Mouse (Mus musculus): ENCODE data around the gene Vopp1. TPM values are rescaled to one million over a fixed set of nuclear protein-coding genes. Genes with fewer than 3 reads are reported as not detected.

Vopp1 gene
- polyA plus RNA-seq, 1 experiment from 2014 or later, result 59.8 TPM

DNA sequence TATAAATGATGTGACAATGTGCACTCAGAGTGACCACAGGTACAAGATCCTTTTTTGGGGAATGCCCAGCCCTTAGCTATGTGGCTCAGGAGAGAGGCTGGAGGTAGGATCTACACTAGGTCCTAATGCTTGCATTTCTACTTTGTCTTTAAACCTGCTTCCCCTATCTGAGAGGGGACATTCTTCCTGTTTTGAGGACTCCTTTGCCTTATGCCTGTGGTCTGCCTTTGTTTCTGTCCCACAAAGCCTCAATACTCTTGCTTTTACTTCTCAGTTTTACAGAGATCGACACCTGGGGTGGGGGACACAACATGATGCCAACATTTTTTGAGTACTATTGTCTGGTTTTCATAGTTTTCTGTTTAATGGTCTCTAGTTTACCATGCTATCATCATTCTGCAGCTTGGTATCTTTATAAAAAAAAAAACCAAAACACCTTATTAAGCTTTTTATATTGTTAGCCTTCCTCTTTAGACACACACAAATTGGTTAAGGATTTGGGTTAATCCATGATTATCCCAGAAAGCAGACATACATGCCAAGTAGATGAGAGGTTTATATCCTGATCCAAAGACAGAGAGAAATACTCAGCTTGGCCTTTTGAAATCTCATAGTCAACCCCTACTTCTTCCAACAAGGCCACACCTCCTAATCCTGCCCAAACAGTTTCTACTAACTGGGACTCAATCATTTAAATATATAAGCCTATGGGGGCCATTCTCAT lies 54.3 kb downstream of the Vopp1 start:
- WGBS, result 87% methylated on average over 1 of the region's 1 CpGs
- H3K36me3 ChIP-seq (replicated peaks), result peaks cover 59% of the 10 kb centered on the region

DNA sequence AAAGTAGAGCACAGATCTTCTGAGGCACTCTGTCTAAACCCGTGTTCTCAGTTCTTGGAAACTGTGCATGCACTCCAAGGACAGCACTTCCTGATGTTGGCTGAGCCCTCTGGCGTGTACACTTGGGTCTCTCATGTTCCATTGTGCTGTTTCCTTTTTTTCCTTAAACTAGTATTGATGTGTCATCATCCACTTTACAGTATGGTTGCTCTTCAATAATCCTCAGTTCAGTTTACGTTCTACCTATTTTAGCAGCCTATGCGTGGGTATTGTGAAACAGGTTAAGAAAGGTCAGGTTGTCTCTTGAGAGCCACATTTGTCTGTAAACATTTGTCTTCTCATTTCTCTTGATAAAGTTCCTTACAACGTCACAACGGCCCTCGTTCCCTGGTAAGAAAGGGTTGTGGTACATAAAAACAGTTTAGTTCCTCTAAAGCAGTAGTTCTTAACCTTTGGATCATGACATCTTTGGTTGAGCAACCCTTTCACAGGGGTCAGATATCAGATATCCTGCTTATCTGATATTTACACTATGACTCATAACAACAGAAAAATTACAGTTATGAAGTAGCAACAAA lies 55.9 kb downstream of the Vopp1 start:
- Histone ChIP-seq H3K9me3 (no peaks in the 10 kb centered on the region), H3K4me1 (no peaks in the 10 kb centered on the region)
- 95% methylated on average over 7 of the region's 7 CpGs for WGBS

More for the DNA sequence above, 54.3 kb downstream of the Vopp1 start:
- H3K9me3 ChIP-seq, result no peaks in the 10 kb centered on the region
- no peaks in the 10 kb centered on the region for H3K27me3 ChIP-seq (ENCODE audit: poor library complexity, severe bottlenecking)
- no peaks in the 10 kb centered on the region for H3K4me1 ChIP-seq
- no peak overlapping the region for H3K27ac ChIP-seq
- no peak overlapping the region for H3K4me3 ChIP-seq
- no peak for DNase-seq (ENCODE audit: extremely low spot score, low spot score)

DNA sequence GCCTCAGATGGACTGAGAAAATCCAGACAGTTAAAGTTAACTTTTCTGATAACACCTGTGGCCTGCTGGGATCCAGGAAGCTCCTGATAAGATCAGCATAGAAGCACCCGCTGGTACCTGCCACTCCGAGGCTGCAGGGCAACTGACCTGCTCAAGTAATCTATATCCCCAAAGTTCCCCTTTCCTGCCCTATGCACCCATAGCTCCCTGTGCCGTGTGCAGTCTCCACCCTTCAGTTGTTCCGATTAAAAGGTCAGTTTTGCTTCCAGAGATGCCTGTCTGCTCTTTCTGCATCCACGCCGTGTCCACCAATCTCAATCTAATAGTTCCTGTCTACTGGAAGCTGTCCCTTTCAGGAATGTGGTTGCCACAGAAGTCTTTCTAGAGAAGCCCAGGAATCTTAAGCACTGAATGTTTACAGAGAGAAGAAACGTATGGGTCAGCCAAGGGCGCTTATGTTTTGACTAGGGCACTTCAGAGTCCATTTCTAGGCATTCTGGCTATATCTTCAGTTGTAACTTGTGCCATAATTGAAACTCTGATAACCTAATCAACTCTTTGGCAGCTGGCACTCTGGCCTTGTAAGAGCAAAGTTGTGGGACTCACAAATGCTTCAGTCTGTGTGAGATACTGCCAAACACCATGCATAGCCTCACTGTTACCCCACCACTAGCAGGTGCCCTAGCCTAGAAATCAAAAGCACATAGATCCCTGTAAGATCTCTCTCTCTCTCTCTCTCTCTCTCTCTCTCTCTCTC lies 57.7 kb downstream of the Vopp1 start:
- Histone ChIP-seq H3K4me1 (no peaks in the 10 kb centered on the region), H3K27me3 (ENCODE audit: poor library complexity, severe bottlenecking) (no peaks in the 10 kb centered on the region), H3K27ac (no peak overlapping the region), H3K36me3 (replicated peaks) (peaks cover 38% of the 10 kb centered on the region), H3K4me3 (no peak overlapping the region), H3K9me3 (no peaks in the 10 kb centered on the region)
- 88% methylated on average over 8 of the region's 8 CpGs for WGBS
- DNase-seq (ENCODE audit: extremely low spot score, low spot score), result no peak

More for the DNA sequence above, 55.9 kb downstream of the Vopp1 start:
- Histone ChIP-seq H3K27ac (no peak overlapping the region), H3K36me3 (replicated peaks) (peaks cover 50% of the 10 kb centered on the region), H3K27me3 (ENCODE audit: poor library complexity, severe bottlenecking) (no peaks in the 10 kb centered on the region), H3K4me3 (no peak overlapping the region)
- DNase-seq (ENCODE audit: extremely low spot score, low spot score), result no peak

DNA sequence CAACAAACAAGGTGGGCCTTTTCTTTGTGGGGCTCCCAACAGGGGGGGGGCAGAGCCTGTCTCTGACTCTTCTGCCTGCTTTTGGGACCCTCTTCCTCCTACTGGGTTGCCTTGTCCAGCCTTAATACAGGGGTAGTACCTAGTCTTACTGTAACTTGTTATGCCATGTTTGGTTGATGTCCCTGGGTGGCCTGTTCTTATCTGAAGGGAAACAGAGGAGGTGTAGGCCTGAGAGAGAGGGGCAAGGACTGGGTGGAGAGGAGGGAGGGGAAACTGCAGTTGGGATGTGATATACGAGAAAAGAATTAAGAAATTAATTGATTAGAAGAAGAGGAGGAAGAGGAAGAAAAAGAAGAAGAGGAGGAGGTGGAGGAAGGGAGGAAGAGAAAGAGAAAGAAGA lies 58.7 kb downstream of the Vopp1 start:
- H3K27ac ChIP-seq, result no peak overlapping the region
- no peaks in the 10 kb centered on the region for H3K27me3 ChIP-seq (ENCODE audit: poor library complexity, severe bottlenecking)
- no peak for DNase-seq (ENCODE audit: extremely low spot score, low spot score)
- WGBS, result 95% methylated on average over 1 of the region's 1 CpGs
- H3K4me1 ChIP-seq, result no peaks in the 10 kb centered on the region
- H3K4me3 ChIP-seq, result no peak overlapping the region
- H3K9me3 ChIP-seq, result no peaks in the 10 kb centered on the region
- H3K36me3 ChIP-seq (replicated peaks), result peaks cover 39% of the 10 kb centered on the region

DNA sequence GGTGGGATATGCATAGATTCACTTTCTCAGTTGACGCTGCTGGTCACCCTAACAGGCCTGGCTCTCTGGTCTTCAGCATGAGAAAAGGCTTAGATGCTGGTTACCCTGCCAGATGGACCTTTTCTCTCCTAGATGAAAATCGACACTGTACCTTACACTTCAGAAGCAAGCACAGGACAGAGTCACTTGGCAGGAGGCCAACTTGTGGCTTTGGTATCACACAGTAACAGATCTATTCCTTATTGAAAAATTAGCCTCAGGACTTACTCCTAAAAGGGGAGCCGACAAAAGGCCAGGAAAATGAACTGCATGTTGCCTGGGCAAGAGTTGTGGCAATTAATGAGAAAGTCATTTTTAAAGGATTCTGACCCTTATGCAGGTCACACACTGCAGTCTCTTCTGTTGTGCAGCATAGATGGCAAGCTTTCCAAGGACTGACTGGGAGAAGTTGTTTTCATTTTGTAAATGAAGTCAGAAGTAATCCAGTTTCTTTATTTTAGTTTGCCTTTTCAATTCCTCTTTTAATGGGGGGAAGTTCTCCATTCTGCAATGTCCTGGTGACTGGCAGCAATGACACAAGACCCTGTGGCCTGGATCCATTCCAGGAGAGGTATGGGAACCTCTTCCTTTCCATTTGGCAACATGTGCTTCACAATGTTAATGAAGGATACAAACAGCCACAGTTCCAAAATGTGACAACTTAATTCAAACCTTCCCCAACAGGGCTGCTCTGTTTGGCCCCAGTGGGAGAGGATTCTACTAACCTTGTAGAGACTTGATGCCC lies 59.7 kb downstream of the Vopp1 start:
- H3K27me3 ChIP-seq (ENCODE audit: poor library complexity, severe bottlenecking), result no peaks in the 10 kb centered on the region
- WGBS, result 84% methylated on average over 3 of the region's 3 CpGs
- no peak for DNase-seq (ENCODE audit: extremely low spot score, low spot score)
- no peaks in the 10 kb centered on the region for H3K9me3 ChIP-seq
- no peak overlapping the region for H3K4me3 ChIP-seq
- no peak overlapping the region for H3K27ac ChIP-seq
- peaks cover 40% of the 10 kb centered on the region for H3K36me3 ChIP-seq (replicated peaks)
- no peaks in the 10 kb centered on the region for H3K4me1 ChIP-seq

DNA sequence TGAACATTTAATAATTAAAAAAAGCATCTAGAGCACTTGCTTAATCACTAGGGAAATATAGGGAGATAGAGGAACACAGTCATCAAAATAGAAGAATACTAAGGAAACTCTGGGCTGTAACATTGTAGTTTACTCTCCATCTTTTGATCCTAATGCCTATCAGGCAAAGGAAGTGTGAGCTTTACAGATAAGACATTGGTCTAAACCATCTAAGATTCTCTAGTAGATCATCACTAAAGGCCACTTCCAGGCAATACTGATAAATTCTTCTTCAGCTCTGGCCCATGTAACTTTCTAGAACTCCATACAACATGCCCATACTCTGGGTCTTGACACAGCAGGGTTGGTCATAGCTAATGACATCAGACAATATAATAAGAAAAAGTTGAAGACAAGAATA lies 61.9 kb downstream of the Vopp1 start:
- no peak overlapping the region for H3K4me3 ChIP-seq
- no peak overlapping the region for H3K27ac ChIP-seq
- peaks cover 39% of the 10 kb centered on the region for H3K36me3 ChIP-seq (replicated peaks)
- H3K9me3 ChIP-seq, result no peaks in the 10 kb centered on the region
- no peak for DNase-seq (ENCODE audit: extremely low spot score, low spot score)
- no peaks in the 10 kb centered on the region for H3K27me3 ChIP-seq (ENCODE audit: poor library complexity, severe bottlenecking)
- no peaks in the 10 kb centered on the region for H3K4me1 ChIP-seq

DNA sequence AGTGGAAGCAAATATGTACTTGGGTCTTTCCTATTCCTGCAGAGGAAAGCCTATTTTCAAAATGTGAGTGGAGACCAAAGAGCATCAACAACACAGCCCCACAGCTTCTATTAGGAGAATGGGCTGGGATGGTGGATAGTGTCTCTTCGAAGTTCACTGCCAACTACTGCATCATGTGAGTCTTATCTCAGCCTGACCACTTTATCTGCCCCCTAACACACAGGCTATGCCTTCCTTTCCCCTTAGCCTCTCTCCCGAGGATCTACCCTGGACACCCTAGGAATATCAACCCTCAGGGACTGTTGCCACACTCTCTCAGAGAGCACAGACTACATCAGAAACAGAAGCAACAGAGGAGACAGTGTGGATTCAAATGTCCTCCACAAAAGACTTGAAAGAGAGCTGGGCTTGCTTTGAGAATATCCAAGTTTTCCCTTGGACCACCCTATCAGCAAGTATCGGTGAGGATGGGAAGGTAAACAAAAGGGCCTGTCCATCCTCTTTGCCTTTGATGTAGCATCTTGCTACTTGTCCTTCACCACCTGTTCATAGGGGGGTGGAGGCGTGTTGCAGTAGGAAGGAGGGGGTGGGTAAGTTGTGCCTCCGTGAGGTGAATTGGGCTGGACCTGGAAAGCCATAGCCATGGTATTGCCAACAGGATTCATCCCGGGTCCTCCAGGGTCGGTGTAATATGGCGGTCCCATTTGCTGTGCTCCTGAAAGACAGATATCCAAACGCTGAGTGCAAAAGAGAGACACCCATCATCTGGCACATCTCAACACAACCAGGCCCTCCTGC lies 70.8 kb downstream of the Vopp1 start:
- H3K36me3 ChIP-seq (replicated peaks), result peaks cover 48% of the 10 kb centered on the region
- WGBS, result 91% methylated on average over 9 of the region's 9 CpGs
- no peak overlapping the region for H3K4me3 ChIP-seq

DNA sequence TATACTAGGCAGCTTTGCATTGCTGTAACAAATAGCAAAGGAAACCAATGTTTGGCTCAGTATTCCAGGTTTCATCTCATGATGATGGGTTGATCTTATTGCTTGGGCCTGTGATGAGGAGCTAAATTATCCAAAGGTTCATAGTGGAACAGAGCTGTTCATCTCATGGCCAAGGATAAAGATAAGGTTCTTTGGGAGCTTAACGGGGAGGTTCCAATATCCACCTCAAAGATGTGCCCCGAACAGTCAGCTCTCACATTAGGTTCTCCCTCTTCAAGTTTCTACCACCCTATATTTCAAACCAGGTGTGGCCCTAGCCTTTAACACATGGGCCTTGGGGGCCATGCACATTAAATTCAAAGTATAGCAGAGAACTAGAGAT lies 79.2 kb downstream of the Vopp1 start:
- H3K9me3 ChIP-seq, result no peaks in the 10 kb centered on the region
- no peaks in the 10 kb centered on the region for H3K36me3 ChIP-seq (replicated peaks)
- no peak overlapping the region for H3K4me3 ChIP-seq
- no peaks in the 10 kb centered on the region for H3K27me3 ChIP-seq (ENCODE audit: poor library complexity, severe bottlenecking)
- no peak overlapping the region for H3K27ac ChIP-seq
- 87% methylated on average over 2 of the region's 2 CpGs for WGBS
- DNase-seq (ENCODE audit: extremely low spot score, low spot score), result no peak
- H3K4me1 ChIP-seq, result no peaks in the 10 kb centered on the region

More for the DNA sequence above, 70.8 kb downstream of the Vopp1 start:
- no peaks in the 10 kb centered on the region for H3K27me3 ChIP-seq (ENCODE audit: poor library complexity, severe bottlenecking)
- H3K9me3 ChIP-seq, result no peaks in the 10 kb centered on the region
- H3K27ac ChIP-seq, result no peak overlapping the region
- no peaks in the 10 kb centered on the region for H3K4me1 ChIP-seq
- no peak for DNase-seq (ENCODE audit: extremely low spot score, low spot score)

DNA sequence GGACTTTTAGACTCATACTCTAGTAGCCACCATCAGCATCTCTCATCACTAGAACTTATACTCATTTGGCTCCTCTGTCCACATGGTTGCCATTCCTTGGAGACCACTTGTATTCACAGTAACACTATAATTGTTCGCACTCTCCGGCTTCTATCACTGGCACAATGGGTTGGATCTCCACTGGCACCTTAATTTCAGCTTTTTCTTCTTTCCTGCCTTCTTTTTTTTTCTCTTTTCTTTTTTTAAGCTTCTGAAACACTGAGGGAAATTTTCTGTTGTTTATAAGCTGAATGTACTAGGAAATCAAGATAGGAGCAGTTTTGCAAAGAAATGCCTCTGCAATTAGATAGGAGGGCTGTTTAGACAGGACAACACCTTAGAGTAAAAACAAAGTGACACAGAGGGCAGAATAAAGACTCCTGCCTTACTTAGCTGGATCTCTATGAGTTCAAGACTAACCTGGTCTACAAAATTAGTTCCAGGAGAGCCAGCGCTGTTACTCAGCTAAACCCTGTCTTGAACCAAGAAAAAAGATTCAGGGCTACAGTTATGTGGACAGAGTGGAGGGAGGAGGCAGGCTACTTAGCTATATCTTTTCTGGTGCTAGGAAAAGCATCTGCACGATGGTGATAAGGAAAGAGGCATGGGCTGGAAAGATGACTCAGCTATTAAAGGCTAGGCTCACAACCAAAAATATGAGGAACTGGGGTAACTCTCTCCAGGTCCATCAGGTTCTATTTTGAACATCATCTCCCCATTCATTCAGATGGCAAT lies 79.8 kb downstream of the Vopp1 start:
- DNase-seq (ENCODE audit: extremely low spot score, low spot score), result no peak
- H3K4me1 ChIP-seq, result no peaks in the 10 kb centered on the region
- H3K4me3 ChIP-seq, result no peak overlapping the region
- no peaks in the 10 kb centered on the region for H3K9me3 ChIP-seq
- H3K36me3 ChIP-seq (replicated peaks), result no peaks in the 10 kb centered on the region
- 92% methylated on average over 4 of the region's 4 CpGs for WGBS
- no peaks in the 10 kb centered on the region for H3K27me3 ChIP-seq (ENCODE audit: poor library complexity, severe bottlenecking)
- no peak overlapping the region for H3K27ac ChIP-seq

DNA sequence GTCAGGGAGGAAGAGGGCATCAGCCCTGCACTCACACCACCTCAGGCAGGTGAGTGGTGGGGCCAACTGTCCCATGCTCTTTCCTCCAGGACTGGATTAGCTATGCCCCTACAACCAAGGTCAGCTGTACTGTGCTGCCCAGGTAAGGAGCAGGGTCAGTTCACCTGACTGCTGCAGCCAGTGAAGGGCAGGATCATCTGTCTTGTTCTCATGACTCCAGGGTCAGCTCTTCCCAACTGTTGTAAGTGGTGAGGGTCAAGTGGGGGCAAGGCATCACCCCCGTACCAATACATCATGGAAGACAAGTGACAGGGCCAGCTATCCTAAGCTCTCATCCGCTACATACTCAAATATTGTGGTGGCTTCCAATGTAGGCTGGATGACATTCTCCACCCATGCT lies 80.8 kb downstream of the Vopp1 start:
- Histone ChIP-seq H3K36me3 (replicated peaks) (peaks cover 5% of the 10 kb centered on the region; the same call in 1 of the 2 replicates), H3K9me3 (no peaks in the 10 kb centered on the region), H3K4me3 (no peak overlapping the region), H3K4me1 (no peaks in the 10 kb centered on the region), H3K27me3 (ENCODE audit: poor library complexity, severe bottlenecking) (no peaks in the 10 kb centered on the region), H3K27ac (no peak overlapping the region; the same call in 1 of the 2 replicates)
- no peak for DNase-seq (ENCODE audit: extremely low spot score, low spot score)
- 94% methylated on average over 2 of the region's 2 CpGs for WGBS

DNA sequence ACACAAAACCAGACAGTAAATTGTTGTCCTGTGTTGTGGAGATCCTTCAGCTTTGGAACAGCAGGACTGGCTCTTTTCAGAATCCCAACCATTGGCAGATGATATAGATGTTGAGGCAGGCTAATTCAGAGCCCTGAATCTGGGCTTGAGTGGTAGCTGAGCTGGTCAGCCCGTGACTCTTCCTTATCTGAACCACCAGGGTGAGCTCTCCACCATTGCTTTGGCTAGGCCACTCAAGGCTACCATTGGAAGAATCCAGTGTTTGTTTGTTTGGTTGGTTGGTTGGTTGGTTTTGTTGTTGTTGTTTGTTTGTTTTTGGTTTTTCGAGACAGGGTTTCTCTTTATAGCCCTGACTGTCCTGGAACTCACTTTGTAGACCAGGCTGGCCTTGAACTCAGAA lies 81.6 kb downstream of the Vopp1 start:
- no peak for DNase-seq (ENCODE audit: extremely low spot score, low spot score)

More for the DNA sequence above, 81.6 kb downstream of the Vopp1 start:
- Histone ChIP-seq H3K4me3 (no peak overlapping the region), H3K36me3 (replicated peaks) (peaks cover 8% of the 10 kb centered on the region; the same call in 1 of the 2 replicates), H3K9me3 (no peaks in the 10 kb centered on the region), H3K4me1 (no peaks in the 10 kb centered on the region), H3K27ac (no peak overlapping the region), H3K27me3 (ENCODE audit: poor library complexity, severe bottlenecking) (no peaks in the 10 kb centered on the region)
- 74% methylated on average over 2 of the region's 2 CpGs for WGBS
